Mouse (Mus musculus) 3134 (cell line): ENCODE data around the gene Nfkbid.

ENCODE experiments used
- DNase-seq: peaks from one replicate; pipeline ENCODE4 v3.0.0-alpha.2; 2011; ENCODE audit warnings: low spot score; ENCODE audit not compliant: insufficient read length; ENCODE audit errors: extremely low read depth

The Nfkbid gene

GRCm38 (mm10) chr7:30423071-30423641 lies 1.6 kb downstream of the Nfkbid start:
- no peak for DNase-seq

GRCm38 (mm10) chr7:30429327-30429726 lies 7.8 kb downstream of the Nfkbid start:
- no peak for DNase-seq

- peak; percentile 66 for DNase-seq
Measured at GRCm38 (mm10) chr7:30430191-30430590, 8.7 kb downstream of the Nfkbid start.

GRCm38 (mm10) chr7:30431793-30432192 lies 10.3 kb downstream of the Nfkbid start:
- peak; percentile 37 for DNase-seq

GRCm38 (mm10) chr7:30434238-30434637 lies 12.7 kb downstream of the Nfkbid start:
- no peak for DNase-seq

GRCm38 (mm10) chr7:30434701-30435100 lies 13.2 kb downstream of the Nfkbid start:
- no peak for DNase-seq

- no peak for DNase-seq
Measured at GRCm38 (mm10) chr7:30435156-30435555, 13.6 kb downstream of the Nfkbid start.

- DNase-seq, result no peak
Measured at GRCm38 (mm10) chr7:30436879-30437278, 15.3 kb downstream of the Nfkbid start.

- no peak for DNase-seq
Measured at GRCm38 (mm10) chr7:30439734-30440133, 18.2 kb downstream of the Nfkbid start.

GRCm38 (mm10) chr7:30440697-30441096 lies 19.2 kb downstream of the Nfkbid start:
- DNase-seq, result no peak

- no peak for DNase-seq
Measured at GRCm38 (mm10) chr7:30443696-30444095, 22.2 kb downstream of the Nfkbid start.

- DNase-seq, result no peak
Measured at GRCm38 (mm10) chr7:30444154-30444970, 22.8 kb downstream of the Nfkbid start.

GRCm38 (mm10) chr7:30444971-30445751 lies 23.6 kb downstream of the Nfkbid start, which contains the start of gene Aplp1:
Gene Aplp1, minus strand, starts transcription at chr7:30445535.
- no peak for DNase-seq

- no peak for DNase-seq
Measured at GRCm38 (mm10) chr7:30450241-30450640, 28.7 kb downstream of the Nfkbid start.

GRCm38 (mm10) chr7:30453327-30453726 lies 31.8 kb downstream of the Nfkbid start:
- DNase-seq, result no peak

- no peak for DNase-seq
Measured at GRCm38 (mm10) chr7:30453766-30454165, 32.2 kb downstream of the Nfkbid start.

GRCm38 (mm10) chr7:30454259-30454658 lies 32.7 kb downstream of the Nfkbid start:
- DNase-seq, result no peak

- DNase-seq, result no peak
Measured at GRCm38 (mm10) chr7:30456487-30456886, 35.0 kb downstream of the Nfkbid start.

- no peak for DNase-seq
Measured at GRCm38 (mm10) chr7:30456911-30457628, 35.5 kb downstream of the Nfkbid start.

GRCm38 (mm10) chr7:30457629-30458330 lies 36.2 kb downstream of the Nfkbid start, which contains the start of the genes Kirrel2 and Nphs1:
Gene Kirrel2, minus strand, starts transcription at chr7:30457690.
Gene Nphs1, plus strand, starts transcription at chr7:30458315.
- no peak for DNase-seq
